Mouse (Mus musculus) forebrain, postnatal 0 days (tissue): ENCODE data around the gene Hist2h3b. TPM values are rescaled to one million over a fixed set of nuclear protein-coding genes. Genes with fewer than 3 reads are reported as not detected.
A peak's percentile ranks its signal among the peaks of the same experiment; 100 is the strongest.
"Not testable (repeated sequence)": the region's sequence is repeated elsewhere in the genome, so short reads cannot be mapped to it uniquely, and the experiment has no call there.

Experiments
- ATAC-seq: fragments of 200-750 bp; cut with Nextera tagmentation; 2 replicates; pipeline ENCODE4 v1.8.0; 2017; ENCODE audit warnings: mild to moderate bottlenecking, moderate library complexity
- DNase-seq: peaks from one replicate; pipeline ENCODE4 v3.0.0-alpha.2; 2015
- H3K27ac ChIP-seq: fragments of 300-500 bp; sonication (generic); 2 replicates; pipeline ENCODE4 v1.5.1; 2014; ENCODE audit warnings: low read depth, mild to moderate bottlenecking, antibody characterized with exemption, low read length, moderate library complexity, mixed read lengths
- H3K27me3 ChIP-seq: fragments of 300-500 bp; sonication (generic); 2 replicates; pipeline ENCODE4 v1.6.1; 2014; ENCODE audit warnings: mild to moderate bottlenecking, low read length, mixed read lengths; ENCODE audit not compliant: insufficient read depth
- H3K36me3 ChIP-seq: fragments of 300-500 bp; sonication (generic); 2 replicates; pipeline ENCODE4 v1.6.1; 2014; ENCODE audit warnings: mild to moderate bottlenecking, moderate library complexity; ENCODE audit not compliant: insufficient read depth
- H3K4me1 ChIP-seq: fragments of 300-500 bp; sonication (generic); 2 replicates; pipeline ENCODE4 v1.6.1; 2014; ENCODE audit warnings: antibody characterized with exemption; ENCODE audit not compliant: insufficient read depth
- H3K4me2 ChIP-seq: fragments of 300-500 bp; sonication (generic); 2 replicates; pipeline ENCODE4 v1.6.1; 2014; ENCODE audit warnings: low read depth, mild to moderate bottlenecking, moderate library complexity
- H3K4me3 ChIP-seq: fragments of 300-500 bp; sonication (generic); 2 replicates; pipeline ENCODE4 v1.5.1; 2014; ENCODE audit warnings: low read depth, low read length, mixed read lengths
- H3K9ac ChIP-seq: fragments of 300-500 bp; sonication (generic); 2 replicates; pipeline ENCODE4 v1.6.1; 2014; ENCODE audit warnings: mild to moderate bottlenecking
- H3K9me3 ChIP-seq: fragments of 300-500 bp; sonication (generic); 2 replicates; pipeline ENCODE4 v1.6.1; 2016; ENCODE audit warnings: low read length
- CTCF ChIP-seq: sonication (generic); IDR thresholded peaks from 2 replicates; pipeline ENCODE4 v1.5.1; 2016; ENCODE audit warnings: antibody characterized with exemption, control low read depth, low read depth
- WGBS: fragments of 180-500 bp; shearing (Covaris S2); extraction: QIAGEN DNeasy Blood & Tissue Kit; methylation state at CpG from one replicate; pipeline ENCODE4 v1.1.7; 2014; 5-methylcytosine and 5-hydroxymethylcytosine counted together
- polyA plus RNA-seq: library from polyadenylated mRNA; unstranded; fragments of >200 nt; fragmentation: Nextera tagmentation; extraction: Ambion mirVana; gene quantifications from 2 replicates; pipeline ENCODE4 v1.2.1, GENCODE M21; 2015
- total RNA-seq: library from RNA; depleted of rRNA; stranded (reverse); fragments of >200 nt; gene quantifications from 2 replicates; pipeline ENCODE4 v1.2.3, GENCODE M21; 2014

Hist2h3b gene
- total and polyA plus RNA-seq, 2 experiments from 2014 or later: 9.7 to 545 TPM

GRCm38 (mm10) chr3:96231758-96232120, 36.7 kb upstream of the Hist2h3b start:
- no peak for TF ChIP-seq CTCF
- no peak overlapping the region for H3K9ac ChIP-seq
- no peaks in the 10 kb centered on the region for H3K9me3 ChIP-seq
- no peak overlapping the region for H3K4me2 ChIP-seq
- H3K36me3 ChIP-seq: no peaks in the 10 kb centered on the region
- H3K4me1 ChIP-seq: no peaks in the 10 kb centered on the region
- 60% methylated on average over 2 of the region's 2 CpGs for WGBS
- H3K27me3 ChIP-seq: no peaks in the 10 kb centered on the region
- H3K27ac ChIP-seq: no peak overlapping the region
- ATAC-seq (no peak), DNase-seq (no peak)
- H3K4me3 ChIP-seq: no peak overlapping the region

GRCm38 (mm10) chr3:96234914-96235313, 33.5 kb upstream of the Hist2h3b start:
- no peaks in the 10 kb centered on the region for H3K27me3 ChIP-seq
- no peak overlapping the region for H3K9ac ChIP-seq
- H3K4me1 ChIP-seq: 0 out of 2 replicates have a peak, but pooled peaks cover 3% of the 10 kb centered on the region
- H3K4me3 ChIP-seq: no peak overlapping the region
- H3K27ac ChIP-seq: no peak overlapping the region
- H3K4me2 ChIP-seq: no peak overlapping the region
- TF ChIP-seq CTCF: no peak
- no peak for ATAC-seq
- H3K36me3 ChIP-seq: no peaks in the 10 kb centered on the region
- WGBS: 90% methylated on average over 2 of the region's 2 CpGs
- H3K9me3 ChIP-seq: no peaks in the 10 kb centered on the region
- no peak for DNase-seq

GRCm38 (mm10) chr3:96235836-96236235, 32.6 kb upstream of the Hist2h3b start:
- no peak for DNase-seq
- Histone ChIP-seq H3K36me3 (no peaks in the 10 kb centered on the region), H3K9me3 (no peaks in the 10 kb centered on the region), H3K9ac (no peak overlapping the region), H3K4me2 (no peak overlapping the region), H3K27ac (no peak overlapping the region), H3K27me3 (no peaks in the 10 kb centered on the region), H3K4me3 (no peak overlapping the region), H3K4me1 (0 out of 2 replicates have a peak, but pooled peaks cover 3% of the 10 kb centered on the region)
- WGBS: 65% methylated on average over 3 of the region's 3 CpGs
- TF ChIP-seq CTCF: no peak
- ATAC-seq: no peak

- DNase-seq (no peak), ATAC-seq (no peak)
- no peaks in the 10 kb centered on the region for H3K9me3 ChIP-seq
- H3K4me2 ChIP-seq: 0 out of 2 replicates have a peak overlapping the region, but pooled peaks have one; percentile 37
- 80% methylated on average over 4 of the region's 4 CpGs for WGBS
- H3K36me3 ChIP-seq: no peaks in the 10 kb centered on the region
- no peak overlapping the region for H3K27ac ChIP-seq
- H3K4me1 ChIP-seq: 0 out of 2 replicates have a peak, but pooled peaks cover 3% of the 10 kb centered on the region
- no peak overlapping the region for H3K4me3 ChIP-seq
- H3K9ac ChIP-seq: no peak overlapping the region
- TF ChIP-seq CTCF: no peak
- H3K27me3 ChIP-seq: no peaks in the 10 kb centered on the region
These were observed 31.6 kb upstream of the Hist2h3b start for GRCm38 (mm10) chr3:96236834-96237334.

- Histone ChIP-seq H3K4me1 (0 out of 2 replicates have a peak, but pooled peaks cover 3% of the 10 kb centered on the region), H3K27ac (no peak overlapping the region), H3K9me3 (no peaks in the 10 kb centered on the region), H3K4me2 (peak overlapping the region; percentile 37), H3K27me3 (no peaks in the 10 kb centered on the region), H3K9ac (no peak overlapping the region), H3K36me3 (no peaks in the 10 kb centered on the region), H3K4me3 (no peak overlapping the region)
- ATAC-seq (no peak), DNase-seq (no peak)
- 22% methylated on average over 7 of the region's 7 CpGs for WGBS
- TF ChIP-seq CTCF: no peak
These were observed 31.0 kb upstream of the Hist2h3b start for GRCm38 (mm10) chr3:96237335-96237903.

- H3K9me3 ChIP-seq: no peaks in the 10 kb centered on the region
- ATAC-seq (no peak), DNase-seq (no peak)
- no peaks in the 10 kb centered on the region for H3K27me3 ChIP-seq
- no peak for TF ChIP-seq CTCF
- peak overlapping the region; percentile 22 for H3K4me3 ChIP-seq
- H3K27ac ChIP-seq: no peak overlapping the region
- H3K9ac ChIP-seq: peak overlapping the region; percentile 33; the same call in 1 of the 2 replicates
- H3K36me3 ChIP-seq: no peaks in the 10 kb centered on the region
- 0 out of 2 replicates have a peak, but pooled peaks cover 3% of the 10 kb centered on the region for H3K4me1 ChIP-seq
- H3K4me2 ChIP-seq: peak overlapping the region; percentile 37
- 2% methylated on average over 12 of the region's 12 CpGs for WGBS
These were observed 30.4 kb upstream of the Hist2h3b start for GRCm38 (mm10) chr3:96237904-96238511.

GRCm38 (mm10) chr3:96238954-96239793, 29.3 kb upstream of the Hist2h3b start, which contains the start of gene Hist2h3c2:
TSS of gene Hist2h3c2 (minus strand) at chr3:96239127.
- not testable (repeated sequence) for H3K9me3 ChIP-seq, H3K27me3 ChIP-seq, H3K27ac ChIP-seq, DNase-seq, H3K36me3 ChIP-seq, H3K4me1 ChIP-seq
- Histone ChIP-seq H3K4me2 (peak within 1 kb of the TSS; percentile 39), H3K4me3 (peak within 1 kb of the TSS; percentile 30), H3K9ac (peak within 1 kb of the TSS; percentile 33; the same call in 1 of the 2 replicates)
- ATAC-seq: peak; percentile 81
- WGBS: 4% methylated on average over 17 of the region's 68 CpGs

GRCm38 (mm10) chr3:96239949-96240798, 28.3 kb upstream of the Hist2h3b start, which contains the start of gene Hist2h2aa2:
TSS of gene Hist2h2aa2 (minus strand) at chr3:96240276.
- not testable (repeated sequence) for H3K4me1 ChIP-seq, H3K27me3 ChIP-seq, H3K9me3 ChIP-seq, H3K36me3 ChIP-seq
- Histone ChIP-seq H3K9ac (peak within 1 kb of the TSS; percentile 19), H3K27ac (peak within 1 kb of the TSS; percentile 47), H3K4me3 (peak within 1 kb of the TSS; percentile 30), H3K4me2 (peak within 1 kb of the TSS; percentile 39)
- ATAC-seq (peak; percentile 89), DNase-seq (peak; percentile 78)
- 3% methylated on average over 28 of the region's 85 CpGs for WGBS
